Mouse (Mus musculus) retina, adult 2 months (tissue): ENCODE data around the gene Sphkap.

Experiments
- DNase-seq: peaks from one replicate; pipeline ENCODE4 v3.0.0-alpha.2; 2012; ENCODE audit warnings: low read depth, low spot score

The Sphkap gene

GRCm38 (mm10) chr1:83408021-83408464, at the start of gene Sphkap:
TSS of gene Sphkap (minus strand) at chr1:83408200.
- peak; percentile 36 for DNase-seq

GRCm38 (mm10) chr1:83451291-83451690, 43.3 kb upstream of the Sphkap start:
- no peak for DNase-seq

- DNase-seq = no peak
Measured at GRCm38 (mm10) chr1:83440422-83440821, 32.4 kb upstream of the Sphkap start.

GRCm38 (mm10) chr1:83433932-83434331, 25.9 kb upstream of the Sphkap start:
- no peak for DNase-seq

GRCm38 (mm10) chr1:83429866-83430265, 21.9 kb upstream of the Sphkap start:
- no peak for DNase-seq

- no peak for DNase-seq
Measured at GRCm38 (mm10) chr1:83407616-83408015, 384 bp downstream of the Sphkap start.

GRCm38 (mm10) chr1:83406882-83407549, 984 bp downstream of the Sphkap start:
- DNase-seq = no peak

GRCm38 (mm10) chr1:83401079-83401478, 6.9 kb downstream of the Sphkap start:
- DNase-seq = no peak

GRCm38 (mm10) chr1:83396284-83396683, 11.7 kb downstream of the Sphkap start:
- DNase-seq = no peak

GRCm38 (mm10) chr1:83395559-83395958, 12.4 kb downstream of the Sphkap start:
- no peak for DNase-seq

GRCm38 (mm10) chr1:83389419-83389818, 18.6 kb downstream of the Sphkap start:
- no peak for DNase-seq

GRCm38 (mm10) chr1:83377404-83377803, 30.6 kb downstream of the Sphkap start:
- DNase-seq = no peak

- no peak for DNase-seq
Measured at GRCm38 (mm10) chr1:83366456-83366855, 41.5 kb downstream of the Sphkap start.

- DNase-seq = no peak
Measured at GRCm38 (mm10) chr1:83362168-83362567, 45.8 kb downstream of the Sphkap start.

GRCm38 (mm10) chr1:83346453-83346852, 61.5 kb downstream of the Sphkap start:
- DNase-seq = no peak

- no peak for DNase-seq
Measured at GRCm38 (mm10) chr1:83345572-83345971, 62.4 kb downstream of the Sphkap start.

GRCm38 (mm10) chr1:83345069-83345468, 62.9 kb downstream of the Sphkap start:
- no peak for DNase-seq

GRCm38 (mm10) chr1:83342726-83343250, 65.2 kb downstream of the Sphkap start:
- no peak for DNase-seq

GRCm38 (mm10) chr1:83339358-83339757, 68.6 kb downstream of the Sphkap start:
- no peak for DNase-seq

GRCm38 (mm10) chr1:83316917-83317316, 91.1 kb downstream of the Sphkap start:
- DNase-seq = no peak

GRCm38 (mm10) chr1:83315146-83315545, 92.9 kb downstream of the Sphkap start:
- DNase-seq = no peak

GRCm38 (mm10) chr1:83311607-83312295, 96.2 kb downstream of the Sphkap start:
- no peak for DNase-seq
